Mouse (Mus musculus) right cerebral cortex, postnatal 36 days (tissue): ENCODE data around the gene Cdh20.
A peak's percentile ranks its signal among the peaks of the same experiment; 100 is the strongest.

Experiments
- DNase-seq, 2 experiments: peaks; one replicate each; pipeline ENCODE4 v3.0.0; 2022; ENCODE audit warnings: low spot score in 2 of 2, mixed read lengths in 1 of 2

Cdh20 gene

GRCm38 (mm10) chr1:104768371-104769249, at the start of gene Cdh20:
Gene Cdh20, plus strand, starts transcription at chr1:104768529.
- no peak for DNase-seq

- no peak for DNase-seq
Measured at GRCm38 (mm10) chr1:104746816-104747215, 21.5 kb upstream of the Cdh20 start.

GRCm38 (mm10) chr1:104747438-104747837, 20.9 kb upstream of the Cdh20 start:
- no peak for DNase-seq

GRCm38 (mm10) chr1:104754483-104754882, 13.8 kb upstream of the Cdh20 start:
- peak in 1 of 2 experiments; percentile 26 for DNase-seq

- DNase-seq = no peak
Measured at GRCm38 (mm10) chr1:104755896-104756295, 12.4 kb upstream of the Cdh20 start.

- DNase-seq = peak; percentile 18 to 30
Measured at GRCm38 (mm10) chr1:104769250-104769607, 900 bp downstream of the Cdh20 start.

GRCm38 (mm10) chr1:104771937-104772336, 3.6 kb downstream of the Cdh20 start:
- no peak for DNase-seq

GRCm38 (mm10) chr1:104773207-104773606, 4.9 kb downstream of the Cdh20 start:
- no peak for DNase-seq

- no peak for DNase-seq
Measured at GRCm38 (mm10) chr1:104793488-104793887, 25.2 kb downstream of the Cdh20 start.

- DNase-seq = no peak
Measured at GRCm38 (mm10) chr1:104796146-104796545, 27.8 kb downstream of the Cdh20 start.

GRCm38 (mm10) chr1:104797139-104797538, 28.8 kb downstream of the Cdh20 start:
- no peak for DNase-seq

- peak; percentile 5 to 10 for DNase-seq
Measured at GRCm38 (mm10) chr1:104804746-104805145, 36.4 kb downstream of the Cdh20 start.

GRCm38 (mm10) chr1:104807214-104807613, 38.9 kb downstream of the Cdh20 start:
- no peak for DNase-seq

- no peak for DNase-seq
Measured at GRCm38 (mm10) chr1:104817510-104817909, 49.2 kb downstream of the Cdh20 start.

- no peak for DNase-seq
Measured at GRCm38 (mm10) chr1:104828106-104828505, 59.8 kb downstream of the Cdh20 start.

GRCm38 (mm10) chr1:104838206-104838915, 70.0 kb downstream of the Cdh20 start:
- no peak for DNase-seq

GRCm38 (mm10) chr1:104839051-104839450, 70.7 kb downstream of the Cdh20 start:
- no peak for DNase-seq

GRCm38 (mm10) chr1:104848256-104848919, 80.1 kb downstream of the Cdh20 start:
- no peak for DNase-seq

- no peak for DNase-seq
Measured at GRCm38 (mm10) chr1:104848920-104849272, 80.6 kb downstream of the Cdh20 start.

- no peak for DNase-seq
Measured at GRCm38 (mm10) chr1:104877384-104877783, 109.1 kb downstream of the Cdh20 start.

GRCm38 (mm10) chr1:104901815-104902214, 133.5 kb downstream of the Cdh20 start:
- no peak for DNase-seq

GRCm38 (mm10) chr1:104903409-104903808, 135.1 kb downstream of the Cdh20 start:
- DNase-seq = peak in 1 of 2 experiments; percentile 21
